Comparison of ENCODE assay signal across 15 mouse cellular contexts in genomic region chr3:108508745-108509474, GRCm38 (mm10). TPM values are rescaled to one million over a fixed set of nuclear protein-coding genes. Genes with fewer than 3 reads are reported as not detected.
DNase-seq lines count a peak whose midpoint lies in the region; ATAC-seq and TF ChIP-seq lines count a peak whose summit lies in the region.
"Had no signal": no experiment of that assay in that cellular context is flagged by ENCODE, and none has a peak within 500 bp of the region (broad histone marks: within the 10 kb centered on the region; RNA-seq: fewer than 3 reads in every experiment).

No protein-coding gene starts in this region.

- H3K4me1 ChIP-seq in embryonic facial prominence, embryonic 14.5 days (ENCODE audit: control insufficient read depth, insufficient read depth, low read length): peaks cover 4% of the 10 kb centered on the region; the same call in 1 of the 2 replicates
- peaks cover 26% of the 10 kb centered on the region for H3K4me1 ChIP-seq in embryonic facial prominence, embryonic 10.5 days
- H3K4me1 ChIP-seq in midbrain, embryonic 11.5 days (ENCODE audit: control insufficient read depth, insufficient read depth, low read length): peaks cover 5% of the 10 kb centered on the region
- peaks cover 16% of the 10 kb centered on the region; the same call in 1 of the 2 replicates for H3K4me1 ChIP-seq in midbrain, embryonic 13.5 days (replicated peaks)
- no peaks in the 10 kb centered on the region for H3K4me1 ChIP-seq in intestine, postnatal 0 days (replicated peaks; ENCODE audit: control insufficient read depth, insufficient read depth, low read length)

- no peak overlapping the region for H3K4me2 ChIP-seq in embryonic facial prominence, embryonic 14.5 days (ENCODE audit: low read depth, low read length)
- H3K4me2 ChIP-seq in midbrain, embryonic 11.5 days: no peak overlapping the region
- H3K4me2 ChIP-seq in midbrain, embryonic 13.5 days (replicated peaks): no peak overlapping the region
- H3K4me2 ChIP-seq in intestine, postnatal 0 days (replicated peaks; ENCODE audit: low read depth): no peak overlapping the region
- H3K4me2 ChIP-seq: heart, embryonic 13.5 days had no signal

- no peaks in the 10 kb centered on the region for H3K36me3 ChIP-seq in embryonic facial prominence, embryonic 14.5 days (ENCODE audit: control insufficient read depth, insufficient read depth, low read length)
- H3K36me3 ChIP-seq in embryonic facial prominence, embryonic 10.5 days (replicated peaks): no peaks in the 10 kb centered on the region
- no peaks in the 10 kb centered on the region for H3K36me3 ChIP-seq in midbrain, embryonic 11.5 days (ENCODE audit: control insufficient read depth, insufficient read depth, low read length)
- no peaks in the 10 kb centered on the region for H3K36me3 ChIP-seq in midbrain, embryonic 13.5 days
- no peaks in the 10 kb centered on the region for H3K36me3 ChIP-seq in intestine, postnatal 0 days (ENCODE audit: control insufficient read depth, insufficient read depth)
- H3K36me3 ChIP-seq: heart, embryonic 13.5 days had no signal

- no peak overlapping the region for H3K27ac ChIP-seq in embryonic facial prominence, embryonic 14.5 days (replicated peaks; ENCODE audit: low read depth, low read length)
- H3K27ac ChIP-seq in embryonic facial prominence, embryonic 10.5 days (replicated peaks): no peak overlapping the region
- no peak overlapping the region for H3K27ac ChIP-seq in midbrain, embryonic 11.5 days (ENCODE audit: low read depth, low read length)
- H3K27ac ChIP-seq in midbrain, embryonic 13.5 days: no peak overlapping the region
- H3K27ac ChIP-seq in intestine, postnatal 0 days (ENCODE audit: low read depth, low read length): no peak overlapping the region
- H3K27ac ChIP-seq: heart, embryonic 13.5 days had no signal

- TF ChIP-seq CTCF in intestine, postnatal 0 days (IDR thresholded peaks at IDR 0.05; ENCODE audit: low read depth): no peak

- no peak overlapping the region for H3K9ac ChIP-seq in embryonic facial prominence, embryonic 14.5 days (ENCODE audit: low read depth, low read length)
- no peak overlapping the region for H3K9ac ChIP-seq in midbrain, embryonic 11.5 days (ENCODE audit: low read length)
- H3K9ac ChIP-seq in midbrain, embryonic 13.5 days (replicated peaks): no peak overlapping the region
- H3K9ac ChIP-seq in intestine, postnatal 0 days (ENCODE audit: low read depth, low read length): no peak overlapping the region
- H3K9ac ChIP-seq: heart, embryonic 13.5 days had no signal

- DNase-seq in embryonic facial prominence, embryonic 14.5 days (ENCODE audit: low spot score): peak; percentile 68
- DNase-seq in embryonic facial prominence, embryonic 10.5 days (ENCODE audit: low spot score): no peak
- peak; percentile 80 for DNase-seq in midbrain, embryonic 11.5 days (ENCODE audit: low spot score, missing footprints)
- peak; percentile 68 to 70 for DNase-seq in spleen, postnatal 4 days (ENCODE audit: low spot score in 2 of 2)
- DNase-seq in layer of hippocampus, adult 11-12 months (ENCODE audit: low spot score): no peak
- DNase-seq in B cell, adult 2 months: no peak
- DNase-seq: adrenal gland, adult 8-10 months; cerebellum, adult 11-12 months; kidney, adult 8-10 months; layer of hippocampus, adult 9-11 months had no signal

- WGBS in embryonic facial prominence, embryonic 14.5 days: 62% methylated on average over 3 of the region's 4 CpGs
- WGBS in embryonic facial prominence, embryonic 10.5 days: 69% methylated on average over 4 of the region's 4 CpGs
- 72% methylated on average over 4 of the region's 4 CpGs for WGBS in midbrain, embryonic 11.5 days
- 79% methylated on average over 4 of the region's 4 CpGs for WGBS in midbrain, embryonic 13.5 days
- WGBS in intestine, postnatal 0 days: 71% methylated on average over 4 of the region's 4 CpGs

- ATAC-seq in embryonic facial prominence, embryonic 14.5 days (ENCODE audit: low read depth): peak; percentile 27; the same call in 1 of the 2 replicates
- no peak for ATAC-seq in midbrain, embryonic 11.5 days (ENCODE audit: low FRiP score)
- ATAC-seq in midbrain, embryonic 13.5 days: no peak
- ATAC-seq in intestine, postnatal 0 days: 0 out of 2 replicates have a peak, but pooled peaks have one; percentile 46
- ATAC-seq: Patski had no signal

- no peak overlapping the region for H3K4me3 ChIP-seq in embryonic facial prominence, embryonic 14.5 days (ENCODE audit: low read depth, low read length)
- H3K4me3 ChIP-seq in embryonic facial prominence, embryonic 10.5 days: no peak overlapping the region
- H3K4me3 ChIP-seq in midbrain, embryonic 11.5 days (ENCODE audit: low read depth, low read length): no peak overlapping the region
- H3K4me3 ChIP-seq in midbrain, embryonic 13.5 days (replicated peaks): no peak overlapping the region
- H3K4me3 ChIP-seq in intestine, postnatal 0 days (ENCODE audit: low read depth, low read length): no peak overlapping the region
- H3K4me3 ChIP-seq: heart, embryonic 13.5 days had no signal

- no peaks in the 10 kb centered on the region for H3K9me3 ChIP-seq in embryonic facial prominence, embryonic 14.5 days (ENCODE audit: control insufficient read depth, low read length)
- H3K9me3 ChIP-seq in embryonic facial prominence, embryonic 10.5 days: no peaks in the 10 kb centered on the region
- H3K9me3 ChIP-seq in midbrain, embryonic 11.5 days (ENCODE audit: control insufficient read depth, low read length): no peaks in the 10 kb centered on the region
- H3K9me3 ChIP-seq in midbrain, embryonic 13.5 days: no peaks in the 10 kb centered on the region
- no peaks in the 10 kb centered on the region for H3K9me3 ChIP-seq in intestine, postnatal 0 days (ENCODE audit: control insufficient read depth)
- H3K9me3 ChIP-seq: heart, embryonic 13.5 days had no signal

- no peaks in the 10 kb centered on the region for H3K27me3 ChIP-seq in embryonic facial prominence, embryonic 14.5 days (replicated peaks; ENCODE audit: control insufficient read depth, insufficient read depth, low read length)
- H3K27me3 ChIP-seq in embryonic facial prominence, embryonic 10.5 days (replicated peaks; ENCODE audit: low read depth, poor library complexity, severe bottlenecking): no peaks in the 10 kb centered on the region
- no peaks in the 10 kb centered on the region for H3K27me3 ChIP-seq in midbrain, embryonic 11.5 days (ENCODE audit: control insufficient read depth, insufficient read depth, low read length)
- H3K27me3 ChIP-seq in midbrain, embryonic 13.5 days: no peaks in the 10 kb centered on the region
- no peaks in the 10 kb centered on the region for H3K27me3 ChIP-seq in intestine, postnatal 0 days (replicated peaks; ENCODE audit: control insufficient read depth, insufficient read depth, low read length)
- H3K27me3 ChIP-seq: Patski had no signal

RNA-seq across cellular contexts. Expression of gene 1700013F07Rik, which starts 25.0 kb away (rescaled TPM):
- 0.63 and 1.1 TPM in 2 replicates for polyA plus RNA-seq in embryonic facial prominence, embryonic 14.5 days (2014; fragmentation: Nextera tagmentation; extraction: Ambion mirVana)
- polyA plus RNA-seq in embryonic facial prominence, embryonic 10.5 days (2016; fragmentation: Nextera tagmentation; extraction: Ambion mirVana): 0.38 TPM in 1 of 2 replicates, not detected in the other
- 0.51 and 0.72 TPM in 2 replicates for polyA plus RNA-seq in midbrain, embryonic 11.5 days (2014; fragmentation: Nextera tagmentation; extraction: Ambion mirVana)
- polyA plus RNA-seq in midbrain, embryonic 13.5 days (2015; fragmentation: Nextera tagmentation; extraction: Ambion mirVana): 0.58 and 1.3 TPM in 2 replicates
- polyA plus RNA-seq in intestine, postnatal 0 days (2015; fragmentation: Nextera tagmentation; extraction: Ambion mirVana): not detected in 2 replicates
- polyA plus RNA-seq: embryonic facial prominence, embryonic 11.5 days; heart, embryonic 13.5 days had no signal

RNA-seq across cellular contexts. Expression of gene 5330417C22Rik, which starts 27.4 kb away (rescaled TPM):
- 2.2 and 2.5 TPM in 2 replicates for polyA plus RNA-seq in embryonic facial prominence, embryonic 14.5 days (2014; fragmentation: Nextera tagmentation; extraction: Ambion mirVana)
- polyA plus RNA-seq in embryonic facial prominence, embryonic 10.5 days (2016; fragmentation: Nextera tagmentation; extraction: Ambion mirVana): 0.40 and 0.64 TPM in 2 replicates
- polyA plus RNA-seq in midbrain, embryonic 11.5 days (2014; fragmentation: Nextera tagmentation; extraction: Ambion mirVana): 2.7 and 2.9 TPM in 2 replicates
- 7.5 and 9.8 TPM in 2 replicates for polyA plus RNA-seq in midbrain, embryonic 13.5 days (2015; fragmentation: Nextera tagmentation; extraction: Ambion mirVana)
- 8.6 and 10.8 TPM in 2 replicates for polyA plus RNA-seq in intestine, postnatal 0 days (2015; fragmentation: Nextera tagmentation; extraction: Ambion mirVana)

RNA-seq across cellular contexts. Expression of gene Tmem167b, which starts 53.4 kb away (rescaled TPM):
- 46.3 and 46.8 TPM in 2 replicates for polyA plus RNA-seq in embryonic facial prominence, embryonic 14.5 days (2014; fragmentation: Nextera tagmentation; extraction: Ambion mirVana)
- polyA plus RNA-seq in embryonic facial prominence, embryonic 10.5 days (2016; fragmentation: Nextera tagmentation; extraction: Ambion mirVana): 31.0 and 33.0 TPM in 2 replicates
- polyA plus RNA-seq in midbrain, embryonic 11.5 days (2014; fragmentation: Nextera tagmentation; extraction: Ambion mirVana): 57.2 and 66.8 TPM in 2 replicates
- 66.4 and 67.6 TPM in 2 replicates for polyA plus RNA-seq in midbrain, embryonic 13.5 days (2015; fragmentation: Nextera tagmentation; extraction: Ambion mirVana)
- 27.5 and 27.9 TPM in 2 replicates for polyA plus RNA-seq in intestine, postnatal 0 days (2015; fragmentation: Nextera tagmentation; extraction: Ambion mirVana)

Comparison
In these comparisons a context has a peak if more than half of its experiments do, and no peak if none do; other contexts are left out.
1. DNase-seq: peak in embryonic facial prominence, embryonic 14.5 days (single experiment), midbrain, embryonic 11.5 days (single experiment) and spleen, postnatal 4 days (2 of 2); none in embryonic facial prominence, embryonic 10.5 days (single experiment), layer of hippocampus, adult 11-12 months (single experiment) and B cell, adult 2 months (0 of 2).
2. ATAC-seq: peak in embryonic facial prominence, embryonic 14.5 days (single experiment) and intestine, postnatal 0 days (single experiment); none in midbrain, embryonic 11.5 days (single experiment) and midbrain, embryonic 13.5 days (single experiment).